9 mouse cellular contexts compared by ENCODE assay signal in genomic region chrX:49306659-49307058, GRCm38 (mm10). TPM values are rescaled to one million over a fixed set of nuclear protein-coding genes. Genes with fewer than 3 reads are reported as not detected.
DNase-seq lines count a peak whose midpoint lies in the region; ATAC-seq and TF ChIP-seq lines count a peak whose summit lies in the region.
"Had no signal": no experiment of that assay in that cellular context is flagged by ENCODE, and none has a peak within 500 bp of the region (broad histone marks: within the 10 kb centered on the region; RNA-seq: fewer than 3 reads in every experiment).

No protein-coding gene starts in this region.

- H3K4me1 ChIP-seq in liver, embryonic 14.5 days (replicated peaks; ENCODE audit: control insufficient read depth in 2 of 2, insufficient read depth in 2 of 2, low read length in 1 of 2): no peaks in the 10 kb centered on the region
- H3K4me1 ChIP-seq: lung, embryonic 15.5 days had no signal

- TF ChIP-seq EP300 in liver, embryonic 14.5 days (IDR thresholded peaks at IDR 0.05; ENCODE audit: low read depth): no peak

- H3K9ac ChIP-seq in liver, embryonic 14.5 days (replicated peaks): no peak overlapping the region
- H3K9ac ChIP-seq: lung, embryonic 15.5 days had no signal

- TF ChIP-seq CTCF in liver, embryonic 14.5 days (IDR thresholded peaks at IDR 0.05; ENCODE audit: low read depth): peak; percentile 61

- H3K9me3 ChIP-seq in liver, embryonic 14.5 days (ENCODE audit: control insufficient read depth, low read length): no peaks in the 10 kb centered on the region
- H3K9me3 ChIP-seq: lung, embryonic 15.5 days had no signal

- H3K4me3 ChIP-seq in liver, embryonic 14.5 days (ENCODE audit: insufficient read depth in 1 of 2, low read depth in 2 of 2, low read length in 2 of 2): no peak overlapping the region
- H3K4me3 ChIP-seq: lung, embryonic 15.5 days had no signal

- no peak overlapping the region for H3K4me2 ChIP-seq in liver, embryonic 14.5 days (ENCODE audit: low read depth)
- H3K4me2 ChIP-seq: lung, embryonic 15.5 days had no signal

- H3K36me3 ChIP-seq in liver, embryonic 14.5 days (replicated peaks; ENCODE audit: control insufficient read depth, insufficient read depth, low read depth): no peaks in the 10 kb centered on the region
- H3K36me3 ChIP-seq: lung, embryonic 15.5 days had no signal

- no peak for ATAC-seq in liver, embryonic 14.5 days (ENCODE audit: insufficient read depth)

- H3K27me3 ChIP-seq in liver, embryonic 14.5 days (ENCODE audit: control insufficient read depth, insufficient read depth, low read length): no peaks in the 10 kb centered on the region
- H3K27me3 ChIP-seq: lung, embryonic 15.5 days had no signal

- WGBS in liver, embryonic 14.5 days (ENCODE audit: insufficient replicate concordance): 4% methylated on average over 5 of the region's 5 CpGs

- H3K27ac ChIP-seq in liver, embryonic 14.5 days: no peak overlapping the region
- H3K27ac ChIP-seq: lung, embryonic 15.5 days had no signal

- DNase-seq in adrenal gland, postnatal 36 days: peak; percentile 1 to 19
- DNase-seq in adrenal gland, postnatal 4 days (ENCODE audit: low spot score in 2 of 2): no peak
- peak; percentile 2 to 5 for DNase-seq in kidney, postnatal 4 days
- DNase-seq in kidney, adult 18-20 months: no peak
- DNase-seq in R1 (ENCODE audit: low read depth, low spot score): peak; percentile 35
- no peak for DNase-seq in liver, embryonic 14.5 days (ENCODE audit: low read depth in 3 of 3, low spot score in 3 of 3)
- no peak for DNase-seq in right cerebral cortex, postnatal 25 days
- no peak for DNase-seq in urinary bladder, adult 18-20 months (ENCODE audit: low spot score in 2 of 2)

RNA-seq across cellular contexts. Expression of gene Enox2, which starts 18.6 kb away (rescaled TPM):
- 10 to 100 TPM; 15.0 to 23.7 TPM for total RNA-seq in adrenal gland, postnatal 36 days (2021)
- 10 to 100 TPM; 20.2 to 21.5 TPM for total RNA-seq in adrenal gland, postnatal 4 days (2021)
- polyA plus RNA-seq in liver, embryonic 14.5 days (2012; rRNA removed): 2.0 and 2.2 TPM in 2 replicates
- polyA plus RNA-seq in liver, embryonic 14.5 days (2014; fragmentation: Nextera tagmentation; extraction: Ambion mirVana): 3.1 and 5.3 TPM in 2 replicates

Comparison
In these comparisons a context has a peak if more than half of its experiments do, and no peak if none do; other contexts are left out.
1. DNase-seq: peak in adrenal gland, postnatal 36 days (2 of 2), kidney, postnatal 4 days (2 of 2) and R1 (single experiment); none in adrenal gland, postnatal 4 days (0 of 2), kidney, adult 18-20 months (single experiment), liver, embryonic 14.5 days (0 of 3), right cerebral cortex, postnatal 25 days (single experiment) and urinary bladder, adult 18-20 months (0 of 2).